Mouse (Mus musculus) embryonic fibroblast, embryonic 13.5 days (primary cell): ENCODE data around the gene G0s2. TPM values are rescaled to one million over a fixed set of nuclear protein-coding genes. Genes with fewer than 3 reads are reported as not detected.
"Not testable (repeated sequence)": the region's sequence is repeated elsewhere in the genome, so short reads cannot be mapped to it uniquely, and the experiment has no call there.

Experiments
- H3K27ac ChIP-seq: 2 replicates; pipeline ENCODE4 v1.5.1; 2012; ENCODE audit warnings: low read length, control low read depth, inconsistent platforms; ENCODE audit not compliant: insufficient read depth
- H3K4me1 ChIP-seq: 2 replicates; pipeline ENCODE4 v1.6.1; 2011; ENCODE audit warnings: low read length; ENCODE audit not compliant: control insufficient read depth, insufficient read depth
- H3K4me3 ChIP-seq: 2 replicates; pipeline ENCODE4 v1.5.1; 2011; ENCODE audit warnings: mild to moderate bottlenecking, control low read depth, low read length; ENCODE audit not compliant: insufficient read depth
- CTCF ChIP-seq: IDR thresholded peaks from 2 replicates; pipeline ENCODE4 v1.5.1; 2011; ENCODE audit warnings: mild to moderate bottlenecking, control low read depth, low read length, moderate library complexity, borderline replicate concordance; ENCODE audit not compliant: insufficient read depth
- POLR2A ChIP-seq: IDR thresholded peaks from 2 replicates; pipeline ENCODE4 v1.6.1; 2011; ENCODE audit warnings: low read depth, mild to moderate bottlenecking, control low read depth, low read length, moderate library complexity
- polyA plus RNA-seq: library from polyadenylated mRNA; stranded (reverse); fragments of >200 nt; gene quantifications from 2 replicates; pipeline ENCODE4 v1.2.4, GENCODE M21; 2011; ENCODE audit warnings: low read depth; ENCODE audit not compliant: missing spikeins, insufficient read length

Gene G0s2
- polyA plus RNA-seq, 1 experiment, result 3.4 TPM

- no peak for TF ChIP-seq POLR2A
- H3K4me1 ChIP-seq, result no peaks in the 10 kb centered on the region
- no peak overlapping the region for H3K4me3 ChIP-seq
- H3K27ac ChIP-seq, result no peak overlapping the region
These were observed 16.8 kb downstream of the G0s2 start for GRCm38 (mm10) chr1:193256289-193256577.

GRCm38 (mm10) chr1:193255488-193256288 lies 17.3 kb downstream of the G0s2 start:
- H3K4me3 ChIP-seq, result no peak overlapping the region
- no peak overlapping the region for H3K27ac ChIP-seq
- H3K4me1 ChIP-seq, result no peaks in the 10 kb centered on the region
- TF ChIP-seq POLR2A (no peak), CTCF (0 out of 2 replicates have a peak, but pooled peaks have one; percentile 1)

- H3K4me3 ChIP-seq, result no peak overlapping the region
- H3K27ac ChIP-seq, result no peak overlapping the region
- H3K4me1 ChIP-seq, result no peaks in the 10 kb centered on the region
- TF ChIP-seq CTCF (no peak), POLR2A (no peak)
These were observed 18.0 kb downstream of the G0s2 start for GRCm38 (mm10) chr1:193255032-193255431.

GRCm38 (mm10) chr1:193253895-193254294 lies 19.1 kb downstream of the G0s2 start:
- H3K27ac ChIP-seq, H3K4me3 ChIP-seq, H3K4me1 ChIP-seq: not testable (repeated sequence)

- H3K4me3 ChIP-seq, result no peak overlapping the region
- TF ChIP-seq POLR2A (no peak), CTCF (no peak)
- H3K4me1 ChIP-seq, result no peaks in the 10 kb centered on the region
- no peak overlapping the region for H3K27ac ChIP-seq
These were observed 20.4 kb downstream of the G0s2 start for GRCm38 (mm10) chr1:193252616-193253015.

- Histone ChIP-seq H3K4me1 (no peaks in the 10 kb centered on the region), H3K4me3 (no peak overlapping the region), H3K27ac (no peak overlapping the region)
- TF ChIP-seq POLR2A, result no peak
- no peak for TF ChIP-seq CTCF
These were observed 21.6 kb downstream of the G0s2 start for GRCm38 (mm10) chr1:193251386-193251785.

GRCm38 (mm10) chr1:193250026-193250425 lies 23.0 kb downstream of the G0s2 start:
- Histone ChIP-seq H3K4me3 (no peak overlapping the region), H3K27ac (no peak overlapping the region), H3K4me1 (no peaks in the 10 kb centered on the region)
- TF ChIP-seq CTCF, result no peak
- no peak for TF ChIP-seq POLR2A

GRCm38 (mm10) chr1:193244235-193244634 lies 28.8 kb downstream of the G0s2 start:
- TF ChIP-seq POLR2A (no peak), CTCF (no peak)
- H3K4me3 ChIP-seq, result no peak overlapping the region
- H3K27ac ChIP-seq, result no peak overlapping the region
- peaks cover 5% of the 10 kb centered on the region; the same call in 1 of the 2 replicates for H3K4me1 ChIP-seq

GRCm38 (mm10) chr1:193243571-193244193 lies 29.3 kb downstream of the G0s2 start:
- Histone ChIP-seq H3K4me3 (no peak overlapping the region), H3K4me1 (peaks cover 5% of the 10 kb centered on the region; the same call in 1 of the 2 replicates), H3K27ac (peak overlapping the region; percentile 84)
- TF ChIP-seq CTCF, result no peak
- no peak for TF ChIP-seq POLR2A

- Histone ChIP-seq H3K4me3 (no peak overlapping the region), H3K4me1 (peaks cover 5% of the 10 kb centered on the region; the same call in 1 of the 2 replicates), H3K27ac (no peak overlapping the region)
- TF ChIP-seq POLR2A (no peak), CTCF (no peak)
These were observed 30.2 kb downstream of the G0s2 start for GRCm38 (mm10) chr1:193242863-193243262.
